Mouse (Mus musculus): Measurements from ENCODE around the gene Ddx52. TPM values are rescaled to one million over a fixed set of nuclear protein-coding genes. Genes with fewer than 3 reads are reported as not detected.

Gene Ddx52
- polyA plus RNA-seq, 1 experiment = 19.4 TPM

DNA sequence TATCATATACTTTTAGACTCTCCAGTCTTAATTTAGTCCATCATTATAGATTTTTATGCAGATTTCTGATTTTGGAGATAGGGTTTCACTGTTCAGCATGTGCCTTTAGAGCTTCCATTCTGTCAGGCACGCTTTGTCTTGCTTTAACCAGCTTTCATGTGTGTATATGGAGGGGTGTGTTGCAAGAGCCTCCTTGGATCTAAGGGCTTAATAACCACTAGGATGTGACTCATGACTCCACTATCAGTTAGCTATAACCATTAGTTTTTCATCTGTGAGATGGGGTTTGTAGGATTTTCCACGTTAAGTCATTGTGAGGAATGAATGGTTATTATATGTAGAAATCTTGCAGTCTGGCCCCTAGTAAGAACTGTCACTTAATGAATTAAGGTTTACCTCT is 15.0 kb downstream of the Ddx52 start:
- 88% methylated on average over 2 of the region's 2 CpGs for WGBS
- TF ChIP-seq CTCF (IDR thresholded peaks at IDR 0.05; ENCODE audit: control insufficient read depth, insufficient read depth, low read length) = no peak
- no peak for TF ChIP-seq POLR2A (IDR thresholded peaks at IDR 0.05; ENCODE audit: borderline replicate concordance, control insufficient read depth, low read depth, low read length)
- no peak overlapping the region for H3K4me3 ChIP-seq (replicated peaks; ENCODE audit: control insufficient read depth, low read depth, low read length)

DNA sequence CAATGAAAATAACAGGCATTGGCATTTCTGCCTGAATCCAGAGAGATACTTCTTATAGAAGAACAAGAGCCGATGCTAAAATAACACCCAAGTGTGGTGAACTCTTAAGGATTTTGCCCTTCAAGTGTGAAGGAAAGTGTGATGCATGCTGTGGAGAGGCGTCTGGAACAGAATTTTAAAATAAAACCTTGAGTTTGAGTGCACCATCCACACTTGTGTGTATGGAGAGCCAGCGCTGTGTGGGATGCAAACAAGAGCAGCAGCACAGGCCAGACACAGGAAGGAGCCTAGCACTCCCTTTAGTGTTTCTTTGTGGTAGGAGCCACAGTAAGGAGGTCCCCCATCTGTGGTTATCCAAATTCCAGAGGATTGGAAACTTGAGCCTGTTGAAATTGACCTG is 20.1 kb downstream of the Ddx52 start:
- TF ChIP-seq POLR2A (IDR thresholded peaks at IDR 0.05; ENCODE audit: borderline replicate concordance, control insufficient read depth, low read depth, low read length) = no peak
- no peak for TF ChIP-seq CTCF (IDR thresholded peaks at IDR 0.05; ENCODE audit: control insufficient read depth, insufficient read depth, low read length)
- Histone ChIP-seq H3K4me1 (ENCODE audit: control insufficient read depth, insufficient read depth, low read length) (peaks cover 1% of the 10 kb centered on the region; the same call in 1 of the 2 replicates), H3K4me3 (replicated peaks; ENCODE audit: control insufficient read depth, low read depth, low read length) (no peak overlapping the region), H3K27ac (ENCODE audit: control insufficient read depth, insufficient read depth, low read depth, low read length, poor library complexity) (no peak overlapping the region)
- 84% methylated on average over 3 of the region's 3 CpGs for WGBS

More for the DNA sequence above, 15.0 kb downstream of the Ddx52 start:
- Histone ChIP-seq H3K27ac (ENCODE audit: control insufficient read depth, insufficient read depth, low read depth, low read length, poor library complexity) (no peak overlapping the region), H3K4me1 (ENCODE audit: control insufficient read depth, insufficient read depth, low read length) (peaks cover 1% of the 10 kb centered on the region; the same call in 1 of the 2 replicates)

DNA sequence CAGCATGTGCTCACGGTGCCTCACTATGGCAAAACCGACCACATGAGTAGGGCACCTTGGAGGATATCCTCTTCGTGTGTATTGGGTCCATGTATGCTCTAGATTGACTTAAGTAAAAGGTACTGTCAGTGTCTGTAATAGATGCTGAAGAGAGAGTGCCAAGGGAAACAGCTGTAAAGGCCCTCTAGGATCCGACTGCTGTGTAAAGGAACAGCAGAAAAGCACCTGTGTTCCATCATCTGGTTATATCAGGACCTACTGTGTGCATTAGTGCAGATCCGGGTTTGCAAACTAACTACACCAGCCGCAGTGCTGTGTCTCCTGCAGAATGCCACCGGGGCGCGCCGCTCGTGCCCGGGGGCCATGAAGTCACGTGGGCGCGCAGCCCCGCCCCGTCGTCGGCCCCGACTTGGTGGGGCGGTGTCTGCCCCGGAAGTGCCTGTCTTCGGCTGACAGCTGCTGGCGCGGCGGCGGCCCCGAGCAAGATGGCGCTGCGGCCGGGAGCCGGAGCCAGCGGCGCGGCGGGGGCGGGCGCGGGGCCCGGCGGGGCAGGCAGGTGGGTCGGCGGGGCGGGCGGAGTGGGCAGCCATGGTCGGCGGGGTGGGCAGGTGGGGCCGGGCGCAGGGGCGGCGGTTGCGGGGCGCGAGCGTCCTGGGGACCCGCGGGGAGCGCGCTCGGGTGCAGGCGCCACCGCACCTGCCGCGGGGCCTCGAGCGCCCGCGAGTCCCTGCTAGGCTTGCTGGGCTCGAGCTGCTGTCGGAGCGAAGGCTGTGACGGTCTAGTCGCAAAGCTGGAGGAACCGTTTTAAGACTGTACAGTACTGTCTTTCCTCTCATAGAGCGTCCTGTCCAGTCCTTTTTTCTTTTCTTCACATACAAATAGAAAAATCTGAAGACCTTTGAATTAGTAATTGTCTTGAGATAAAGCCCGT is 22.4 kb downstream of the Ddx52 start, which contains the start of gene Synrg:
Gene Synrg, plus strand, starts transcription at position 438 of the 931 bp plus-strand sequence.
- 2% methylated on average over 76 of the region's 76 CpGs for WGBS
- Histone ChIP-seq H3K4me1 (ENCODE audit: control insufficient read depth, insufficient read depth, low read length) (peaks cover 2% of the 10 kb centered on the region), H3K4me3 (replicated peaks; ENCODE audit: control insufficient read depth, low read depth, low read length) (peak within 1 kb of the TSS; percentile 98), H3K27ac (ENCODE audit: control insufficient read depth, insufficient read depth, low read depth, low read length, poor library complexity) (peak within 1 kb of the TSS; percentile 33; the same call in 1 of the 2 replicates)
- peak; percentile 76; the same call in 1 of the 2 replicates for TF ChIP-seq POLR2A (IDR thresholded peaks at IDR 0.05; ENCODE audit: borderline replicate concordance, control insufficient read depth, low read depth, low read length)
- no peak for TF ChIP-seq CTCF (IDR thresholded peaks at IDR 0.05; ENCODE audit: control insufficient read depth, insufficient read depth, low read length)

DNA sequence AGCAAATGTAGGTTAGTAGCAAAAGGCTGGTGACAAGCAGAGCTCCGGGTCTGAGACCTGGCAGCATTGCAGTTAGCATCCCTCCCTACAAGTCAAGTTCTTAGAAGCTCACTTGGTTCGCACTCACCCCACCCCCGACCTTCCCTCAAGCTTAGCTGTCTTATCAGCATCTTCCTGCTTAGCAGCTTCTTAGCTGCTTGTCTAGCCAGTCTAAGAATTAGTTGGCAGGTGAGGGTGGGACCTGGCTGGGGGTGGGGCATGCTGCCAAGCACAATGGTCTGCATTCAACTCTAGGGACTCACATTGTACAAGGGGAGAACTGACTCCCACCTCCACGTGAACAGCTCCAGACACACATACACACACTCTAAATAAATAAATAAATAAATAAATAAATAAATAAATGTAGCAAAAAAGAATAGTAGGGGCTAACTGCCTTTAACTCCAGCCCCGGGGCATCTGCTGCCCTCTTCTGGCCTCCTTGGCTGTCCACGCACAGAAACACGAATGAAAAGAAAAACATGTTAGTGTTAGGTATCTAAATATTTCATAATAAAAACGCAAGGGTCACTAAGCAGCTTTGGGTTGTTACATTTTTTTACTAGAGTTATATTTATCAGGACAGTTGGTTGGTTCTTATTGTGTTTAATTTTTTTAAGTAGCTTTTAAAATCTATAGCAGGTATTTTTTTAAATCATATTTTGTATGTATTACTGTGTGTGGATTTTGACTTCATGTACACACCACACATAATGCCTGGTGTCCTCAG is 25.8 kb downstream of the Ddx52 start:
- no peak overlapping the region for H3K27ac ChIP-seq (ENCODE audit: control insufficient read depth, insufficient read depth, low read depth, low read length, poor library complexity)
- TF ChIP-seq CTCF (IDR thresholded peaks at IDR 0.05; ENCODE audit: control insufficient read depth, insufficient read depth, low read length) (no peak), POLR2A (IDR thresholded peaks at IDR 0.05; ENCODE audit: borderline replicate concordance, control insufficient read depth, low read depth, low read length) (no peak)

DNA sequence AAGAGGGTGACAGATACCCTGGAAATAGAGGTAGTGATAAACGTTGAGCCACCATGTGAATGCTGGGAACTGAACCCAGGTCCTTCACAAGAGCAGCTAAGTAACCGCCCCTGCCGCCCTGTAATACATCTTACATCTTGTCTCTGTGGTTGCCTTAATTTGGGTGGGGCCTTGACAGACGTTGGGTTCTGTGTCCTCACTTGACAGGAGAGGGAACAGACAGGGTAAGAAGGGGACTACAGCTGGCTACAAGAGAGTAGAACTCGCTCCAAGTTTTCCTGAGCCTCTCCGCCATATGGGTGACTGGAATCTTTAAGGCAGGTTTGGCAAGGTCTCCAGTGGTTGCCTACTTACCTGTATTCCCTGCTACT is 26.3 kb downstream of the Ddx52 start:
- 61% methylated on average over 6 of the region's 6 CpGs for WGBS
- Histone ChIP-seq H3K4me3 (replicated peaks; ENCODE audit: control insufficient read depth, low read depth, low read length) (no peak overlapping the region), H3K27ac (ENCODE audit: control insufficient read depth, insufficient read depth, low read depth, low read length, poor library complexity) (no peak overlapping the region), H3K4me1 (ENCODE audit: control insufficient read depth, insufficient read depth, low read length) (peaks cover 2% of the 10 kb centered on the region)
- TF ChIP-seq POLR2A (IDR thresholded peaks at IDR 0.05; ENCODE audit: borderline replicate concordance, control insufficient read depth, low read depth, low read length) = no peak
- no peak for TF ChIP-seq CTCF (IDR thresholded peaks at IDR 0.05; ENCODE audit: control insufficient read depth, insufficient read depth, low read length)

More for the DNA sequence above, 25.8 kb downstream of the Ddx52 start:
- WGBS = 55% methylated on average over 8 of the region's 8 CpGs
- H3K4me3 ChIP-seq (replicated peaks; ENCODE audit: control insufficient read depth, low read depth, low read length) = no peak overlapping the region
- peaks cover 2% of the 10 kb centered on the region for H3K4me1 ChIP-seq (ENCODE audit: control insufficient read depth, insufficient read depth, low read length)

DNA sequence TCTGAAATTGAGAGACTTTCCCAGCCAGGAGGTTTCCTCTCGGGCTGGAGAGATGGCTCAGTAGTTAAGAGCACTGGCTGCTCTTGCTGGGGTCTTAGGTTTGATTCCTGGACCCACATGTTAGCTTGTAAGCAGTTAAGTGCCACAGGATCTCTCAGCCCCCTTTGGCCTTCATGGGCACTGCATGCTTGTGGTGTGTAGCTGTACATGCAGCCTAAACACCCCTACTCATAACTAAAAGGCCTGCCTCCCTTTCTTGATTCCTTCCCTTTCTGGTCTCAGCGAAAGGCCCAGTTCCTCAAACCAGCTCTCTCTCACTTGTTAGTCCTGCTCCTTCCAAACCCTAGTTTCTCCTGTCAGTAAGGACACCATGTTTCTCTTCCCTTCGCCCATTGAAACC is 27.2 kb downstream of the Ddx52 start:
- 66% methylated on average over 3 of the region's 3 CpGs for WGBS
- TF ChIP-seq POLR2A (IDR thresholded peaks at IDR 0.05; ENCODE audit: borderline replicate concordance, control insufficient read depth, low read depth, low read length) (no peak), CTCF (IDR thresholded peaks at IDR 0.05; ENCODE audit: control insufficient read depth, insufficient read depth, low read length) (no peak)
- Histone ChIP-seq H3K27ac (ENCODE audit: control insufficient read depth, insufficient read depth, low read depth, low read length, poor library complexity) (no peak overlapping the region), H3K4me1 (ENCODE audit: control insufficient read depth, insufficient read depth, low read length) (peaks cover 2% of the 10 kb centered on the region), H3K4me3 (replicated peaks; ENCODE audit: control insufficient read depth, low read depth, low read length) (no peak overlapping the region)

DNA sequence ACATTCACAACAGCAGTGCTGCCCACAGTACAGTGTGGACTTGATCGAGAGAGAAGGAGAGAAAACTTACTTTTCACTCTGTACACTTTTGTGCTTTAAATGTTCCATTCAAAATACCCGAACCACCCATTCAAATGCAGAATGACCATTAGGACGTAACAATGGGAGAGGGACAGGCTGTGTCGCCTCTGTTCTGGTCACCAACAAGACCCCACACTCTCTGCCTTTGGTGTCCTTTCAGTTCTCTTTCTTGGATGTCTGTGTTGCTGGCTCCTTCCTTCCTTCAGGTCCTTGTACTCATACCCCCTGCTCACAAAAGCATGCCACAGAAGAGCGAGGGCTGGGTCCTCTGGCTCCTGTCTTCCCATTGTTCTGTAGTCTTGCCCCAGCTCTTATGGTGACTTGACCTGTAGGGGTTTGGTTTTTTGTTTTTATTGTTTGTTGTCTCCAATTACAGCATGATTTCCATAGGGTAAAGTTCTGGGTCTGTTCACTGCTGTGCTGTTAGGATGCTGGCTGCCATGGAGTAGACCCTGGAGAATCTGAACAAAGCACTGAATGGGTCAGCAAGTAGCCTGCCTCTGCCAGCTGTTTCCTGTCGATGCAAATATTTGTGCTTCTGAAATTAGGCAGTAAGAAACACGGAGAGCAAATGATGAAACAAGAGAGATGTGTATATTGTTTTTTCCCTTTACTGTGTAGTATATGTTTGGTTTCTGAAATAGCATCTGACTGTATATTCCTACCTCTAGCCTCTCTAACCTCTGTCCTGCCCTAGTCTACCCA is 32.9 kb downstream of the Ddx52 start:
- 78% methylated on average over 7 of the region's 7 CpGs for WGBS
- Histone ChIP-seq H3K27ac (ENCODE audit: control insufficient read depth, insufficient read depth, low read depth, low read length, poor library complexity) (no peak overlapping the region), H3K4me3 (replicated peaks; ENCODE audit: control insufficient read depth, low read depth, low read length) (no peak overlapping the region), H3K4me1 (ENCODE audit: control insufficient read depth, insufficient read depth, low read length) (no peaks in the 10 kb centered on the region)
- no peak for TF ChIP-seq POLR2A (IDR thresholded peaks at IDR 0.05; ENCODE audit: borderline replicate concordance, control insufficient read depth, low read depth, low read length)
- no peak for TF ChIP-seq CTCF (IDR thresholded peaks at IDR 0.05; ENCODE audit: control insufficient read depth, insufficient read depth, low read length)

Measured in bone marrow, adult 2 months (tissue).